Mouse (Mus musculus) MEL (cell line): ENCODE results near the gene Cul7. TPM values are rescaled to one million over a fixed set of nuclear protein-coding genes. Genes with fewer than 3 reads are reported as not detected.

Source experiments
- DNase-seq: peaks from one replicate; pipeline ENCODE4 v3.0.0; 2011; ENCODE audit warnings: low read depth, low spot score
- H3K27ac ChIP-seq: 2 replicates; pipeline ENCODE4 v1.5.1; 2012; ENCODE audit warnings: low read depth, mild to moderate bottlenecking, control low read depth, low read length, moderate library complexity; ENCODE audit not compliant: control insufficient read depth
- H3K27me3 ChIP-seq, 2 experiments: fragments of 150-350 bp in 1 of 2; sonication (generic) in 1 of 2; 2 replicates each; pipeline ENCODE4 v1.6.1; 2012; ENCODE audit warnings: low read length in 2 of 2, mild to moderate bottlenecking in 2 of 2, improper control_type of control experiment in 1 of 2, moderate library complexity in 1 of 2; ENCODE audit not compliant: insufficient read depth in 2 of 2, control insufficient read depth in 1 of 2
- H3K36me3 ChIP-seq, 2 experiments: 2 replicates each; pipeline ENCODE4 v1.6.1; 2012 to 2014; ENCODE audit warnings: low read length in 2 of 2, improper control_type of control experiment in 1 of 2, inconsistent platforms in 1 of 2, mild to moderate bottlenecking in 1 of 2; ENCODE audit not compliant: insufficient read depth in 2 of 2, control insufficient read depth in 1 of 2
- H3K4me1 ChIP-seq, 2 experiments: fragments of 150-350 bp in 1 of 2; sonication (generic) in 1 of 2; 2 replicates each; pipeline ENCODE4 v1.6.1; 2012; ENCODE audit warnings: low read length in 2 of 2, improper control_type of control experiment in 1 of 2, mild to moderate bottlenecking in 1 of 2; ENCODE audit not compliant: insufficient read depth in 2 of 2, control insufficient read depth in 1 of 2
- H3K4me3 ChIP-seq, 2 experiments: fragments of 150-350 bp in 1 of 2; sonication (generic) in 1 of 2; 2 replicates each; pipeline ENCODE4 v1.5.1; 2012; ENCODE audit warnings: low read depth in 2 of 2, low read length in 2 of 2, mild to moderate bottlenecking in 2 of 2, moderate library complexity in 2 of 2, control low read depth in 1 of 2, improper control_type of control experiment in 1 of 2; ENCODE audit not compliant: control insufficient read depth in 1 of 2, insufficient read depth in 1 of 2
- H3K79me2 ChIP-seq: 2 replicates; pipeline ENCODE4 v1.6.1; 2012; ENCODE audit warnings: mild to moderate bottlenecking, low read length, moderate library complexity; ENCODE audit not compliant: control insufficient read depth, poor library complexity, insufficient read depth
- H3K9ac ChIP-seq: 2 replicates; pipeline ENCODE4 v1.6.1; 2012; ENCODE audit warnings: low read depth, mild to moderate bottlenecking, control low read depth, low read length, moderate library complexity; ENCODE audit not compliant: control insufficient read depth, poor library complexity, severe bottlenecking
- H3K9me3 ChIP-seq: fragments of 150-350 bp; sonication (generic); replicated peaks from 2 replicates; pipeline ENCODE4 v1.6.1; 2012; ENCODE audit warnings: mild to moderate bottlenecking, low read length, improper control_type of control experiment, moderate library complexity; ENCODE audit not compliant: insufficient read depth
- CHD2 ChIP-seq: IDR thresholded peaks from 2 replicates; pipeline ENCODE4 v1.6.1; 2011; ENCODE audit warnings: low read length, improper control_type of control experiment
- ETS1 ChIP-seq: IDR thresholded peaks from 2 replicates; pipeline ENCODE4 v1.6.1; 2012; ENCODE audit warnings: low read depth, mild to moderate bottlenecking, inconsistent platforms, low read length, improper control_type of control experiment, moderate library complexity
- GABPA ChIP-seq: IDR thresholded peaks from 2 replicates; pipeline ENCODE4 v1.6.1; 2012; ENCODE audit warnings: low read depth, mild to moderate bottlenecking, inconsistent platforms, low read length, improper control_type of control experiment, moderate library complexity
- GATA1 ChIP-seq: IDR thresholded peaks from 2 replicates; pipeline ENCODE4 v1.6.1; 2011; ENCODE audit warnings: low read depth, low read length, improper control_type of control experiment
- KAT2A ChIP-seq: conservative IDR thresholded peaks from 2 replicates; pipeline ENCODE4 v1.6.1; 2012; ENCODE audit warnings: low read depth, low read length, improper control_type of control experiment, inconsistent platforms
- MAFK ChIP-seq: IDR thresholded peaks from 2 replicates; pipeline ENCODE4 v1.6.1; 2011; ENCODE audit warnings: low read depth, mild to moderate bottlenecking, low read length, improper control_type of control experiment, borderline replicate concordance
- MAZ ChIP-seq: IDR thresholded peaks from 2 replicates; pipeline ENCODE4 v1.6.1; 2012; ENCODE audit warnings: low read depth, mild to moderate bottlenecking, inconsistent platforms, low read length, improper control_type of control experiment
- MYB ChIP-seq: IDR thresholded peaks from 2 replicates; pipeline ENCODE4 v1.6.1; 2011; ENCODE audit warnings: mild to moderate bottlenecking, low read depth, low read length, improper control_type of control experiment
- MYC ChIP-seq: IDR thresholded peaks from 2 replicates; pipeline ENCODE4 v1.6.1; 2011; ENCODE audit warnings: low read depth, mild to moderate bottlenecking, low read length, improper control_type of control experiment, moderate library complexity
- NELFE ChIP-seq: IDR thresholded peaks from 2 replicates; pipeline ENCODE4 v1.6.1; 2011; ENCODE audit warnings: low read depth, low read length, improper control_type of control experiment
- NRF1 ChIP-seq: IDR thresholded peaks from 2 replicates; pipeline ENCODE4 v1.6.1; 2014; ENCODE audit warnings: low read depth, mild to moderate bottlenecking, inconsistent platforms, low read length, improper control_type of control experiment, moderate library complexity; ENCODE audit not compliant: poor library complexity, insufficient read depth, severe bottlenecking
- POLR2A ChIP-seq, 2 experiments: IDR thresholded peaks; 2 replicates each; pipeline ENCODE4 v1.6.1; 2011 to 2012; ENCODE audit warnings: low read length in 2 of 2, mild to moderate bottlenecking in 2 of 2, control low read depth in 1 of 2, improper control_type of control experiment in 1 of 2, low read depth in 1 of 2, moderate library complexity in 1 of 2; ENCODE audit not compliant: control insufficient read depth in 1 of 2, insufficient read depth in 1 of 2, poor library complexity in 1 of 2
- POLR2AphosphoS2 ChIP-seq: IDR thresholded peaks from 2 replicates; pipeline ENCODE4 v1.6.1; 2011; ENCODE audit warnings: low read length, improper control_type of control experiment
- POLR2AphosphoS5 ChIP-seq: IDR thresholded peaks from 2 replicates; pipeline ENCODE4 v1.6.1; 2012; ENCODE audit warnings: low read depth, borderline replicate concordance, mild to moderate bottlenecking, inconsistent platforms, low read length, moderate library complexity, mixed read lengths
- RAD21 ChIP-seq: IDR thresholded peaks from 2 replicates; pipeline ENCODE4 v1.6.1; 2011; ENCODE audit warnings: mild to moderate bottlenecking, low read depth, low read length, improper control_type of control experiment
- RCOR1 ChIP-seq: IDR thresholded peaks from 2 replicates; pipeline ENCODE4 v1.6.1; 2012; ENCODE audit warnings: low read depth, mild to moderate bottlenecking, inconsistent platforms, low read length, improper control_type of control experiment
- SIN3A ChIP-seq: IDR thresholded peaks from 2 replicates; pipeline ENCODE4 v1.6.1; 2012; ENCODE audit warnings: low read length, improper control_type of control experiment, inconsistent platforms
- SMC3 ChIP-seq: IDR thresholded peaks from 2 replicates; pipeline ENCODE4 v1.6.1; 2011; ENCODE audit warnings: low read depth, low read length, improper control_type of control experiment
- TBP ChIP-seq: IDR thresholded peaks from 2 replicates; pipeline ENCODE4 v1.8.0; 2011; ENCODE audit warnings: low read depth, low read length, improper control_type of control experiment
- TCF12 ChIP-seq: IDR thresholded peaks from 2 replicates; pipeline ENCODE4 v1.6.1; 2014; ENCODE audit warnings: low read depth, mild to moderate bottlenecking, inconsistent platforms, low read length, improper control_type of control experiment, moderate library complexity
- UBTF ChIP-seq: IDR thresholded peaks from 2 replicates; pipeline ENCODE4 v1.6.1; 2012; ENCODE audit warnings: low read depth, mild to moderate bottlenecking, inconsistent platforms, low read length, improper control_type of control experiment, moderate library complexity, borderline replicate concordance; ENCODE audit not compliant: insufficient read depth
- USF1 ChIP-seq: IDR thresholded peaks from 2 replicates; pipeline ENCODE4 v1.6.1; 2014; ENCODE audit warnings: low read depth, mild to moderate bottlenecking, inconsistent platforms, low read length, improper control_type of control experiment, moderate library complexity
- USF2 ChIP-seq, 2 experiments: IDR thresholded peaks; 2 replicates each; pipeline ENCODE4 v1.6.1; 2011 to 2012; ENCODE audit warnings: improper control_type of control experiment in 2 of 2, low read length in 2 of 2, borderline replicate concordance in 1 of 2, inconsistent platforms in 1 of 2, low read depth in 1 of 2, mild to moderate bottlenecking in 1 of 2; ENCODE audit not compliant: insufficient read depth in 1 of 2
- ZMIZ1 ChIP-seq: IDR thresholded peaks from 2 replicates; pipeline ENCODE4 v1.6.1; 2012; ENCODE audit warnings: low read depth, mild to moderate bottlenecking, inconsistent platforms, low read length, improper control_type of control experiment, moderate library complexity
- ZNF384 ChIP-seq: IDR thresholded peaks from 2 replicates; pipeline ENCODE4 v1.6.1; 2012; ENCODE audit warnings: low read depth, mild to moderate bottlenecking, inconsistent platforms, low read length, improper control_type of control experiment
- polyA plus RNA-seq, 2 experiments: library from polyadenylated mRNA; stranded (reverse) in 1 of 2; unstranded in 1 of 2; fragments of >175 nt in 1 of 2; fragments of >200 nt in 1 of 2; gene quantifications; 2 replicates each; pipeline versions ENCODE4 v1.2.1 to v1.2.4; 2012; ENCODE audit warnings: low replicate concordance in 2 of 2, low read depth in 1 of 2; ENCODE audit not compliant: insufficient read length in 2 of 2, insufficient read depth in 1 of 2, missing spikeins in 1 of 2
- total RNA-seq: library from RNA; depleted of rRNA; stranded (reverse); fragments of 300-350 nt; gene quantifications from 2 replicates; pipeline ENCODE4 v1.2.3, GENCODE M21; 2012

Cul7 gene
- total and polyA plus RNA-seq, 3 experiments, result 32.6 to 45.8 (median 35.8) TPM

DNA sequence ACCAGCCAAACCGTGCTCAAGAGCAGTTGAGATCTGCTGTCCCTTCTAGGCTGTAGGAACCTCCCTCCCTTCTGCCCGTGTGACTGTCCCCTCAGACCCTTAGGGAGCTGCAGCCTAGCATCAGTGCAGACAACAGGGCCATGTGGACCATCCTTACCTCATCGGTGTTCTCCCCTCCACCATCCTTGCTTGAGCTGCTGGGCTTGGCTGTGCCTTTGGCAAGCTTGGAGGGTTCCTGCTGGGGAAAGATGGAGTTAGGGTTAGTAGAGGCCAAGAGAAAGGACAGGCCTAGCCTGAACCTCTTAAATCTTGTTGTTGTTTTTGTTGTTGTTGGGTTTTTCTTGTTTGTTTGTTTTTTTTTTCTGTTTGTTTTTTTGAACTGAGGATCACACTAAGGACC is 49.8 kb downstream of the Cul7 start:
- DNase-seq, result no peak
- H3K4me1 ChIP-seq, result peaks cover 3 to 21% of the 10 kb centered on the region in 2 experiments
- no peak for TF ChIP-seq ZMIZ1
- no peak for TF ChIP-seq USF1
- no peak for TF ChIP-seq CHD2
- no peak for TF ChIP-seq TBP
- no peak for TF ChIP-seq POLR2AphosphoS5
- TF ChIP-seq POLR2A (IDR thresholded peaks at IDR 0.05; ENCODE audit: control insufficient read depth in 1 of 2, insufficient read depth in 1 of 2, low read depth in 1 of 2, low read length in 2 of 2, poor library complexity in 1 of 2), result no peak
- TF ChIP-seq MYB, result no peak
- no peak for TF ChIP-seq SIN3A
- no peak for TF ChIP-seq GATA1
- no peak for TF ChIP-seq POLR2AphosphoS2
- no peak for TF ChIP-seq TCF12
- no peak for TF ChIP-seq MAZ
- TF ChIP-seq MYC, result no peak
- no peak for TF ChIP-seq KAT2A
- no peak for TF ChIP-seq NRF1
- no peak for TF ChIP-seq ETS1
- no peak for TF ChIP-seq NELFE
- TF ChIP-seq RCOR1, result no peak
- peaks cover 0 to 8% of the 10 kb centered on the region in 2 experiments; a peak in 2 of 4 replicates for H3K36me3 ChIP-seq
- no peaks in the 10 kb centered on the region for H3K9me3 ChIP-seq
- no peak overlapping the region for H3K4me3 ChIP-seq
- no peak overlapping the region for H3K27ac ChIP-seq
- peaks cover 23% of the 10 kb centered on the region for H3K79me2 ChIP-seq
- no peaks in the 10 kb centered on the region for H3K27me3 ChIP-seq
- H3K9ac ChIP-seq, result no peak overlapping the region

GRCm38 (mm10) chr17:46701489-46701888 is 51.4 kb downstream of the Cul7 start:
- no peak overlapping the region for H3K27ac ChIP-seq
- H3K79me2 ChIP-seq, result peaks cover 23% of the 10 kb centered on the region
- H3K9ac ChIP-seq, result no peak overlapping the region
- no peaks in the 10 kb centered on the region for H3K27me3 ChIP-seq
- no peak for DNase-seq
- H3K36me3 ChIP-seq, result peaks cover 0 to 12% of the 10 kb centered on the region in 2 experiments; a peak in 2 of 4 replicates
- TF ChIP-seq SMC3, result no peak
- TF ChIP-seq ETS1, result no peak
- no peak for TF ChIP-seq MAFK
- TF ChIP-seq ZMIZ1, result no peak
- TF ChIP-seq POLR2AphosphoS2, result no peak
- no peak for TF ChIP-seq GABPA
- no peak for TF ChIP-seq TCF12
- no peak for TF ChIP-seq KAT2A
- TF ChIP-seq UBTF, result no peak
- TF ChIP-seq RCOR1, result no peak
- TF ChIP-seq ZNF384, result no peak
- no peak for TF ChIP-seq RAD21
- no peak for TF ChIP-seq USF2 (IDR thresholded peaks at IDR 0.05; ENCODE audit: borderline replicate concordance in 1 of 2, insufficient read depth in 1 of 2, low read depth in 1 of 2, low read length in 2 of 2)
- H3K4me3 ChIP-seq, result no peak overlapping the region
- H3K9me3 ChIP-seq, result no peaks in the 10 kb centered on the region
- peaks cover 3 to 21% of the 10 kb centered on the region in 2 experiments for H3K4me1 ChIP-seq
